Mouse (Mus musculus): ENCODE results near the gene Itga4. TPM values are rescaled to one million over a fixed set of nuclear protein-coding genes. Genes with fewer than 3 reads are reported as not detected.

The Itga4 gene
- total RNA-seq, 1 experiment = 1.2 TPM

GRCm38 (mm10) chr2:79253754-79254197 is 1.4 kb upstream of the Itga4 start:
- Histone ChIP-seq H3K4me3 (ENCODE audit: insufficient read depth in 1 of 2, low read depth in 1 of 2, low read length in 2 of 2, poor library complexity in 1 of 2, severe bottlenecking in 1 of 2) (no peak overlapping the region), H3K4me1 (ENCODE audit: control insufficient read depth in 2 of 2, insufficient read depth in 2 of 2, low read length in 2 of 2, poor library complexity in 1 of 2) (peaks cover 0 to 2% of the 10 kb centered on the region in 2 experiments; a peak in 1 of 4 replicates), H3K9me3 (ENCODE audit: control insufficient read depth, insufficient read depth, low read depth, low read length) (no peaks in the 10 kb centered on the region), H3K27ac (ENCODE audit: insufficient read depth, low read depth, low read length, poor library complexity, severe bottlenecking) (no peak overlapping the region), H3K9ac (ENCODE audit: insufficient read depth, low read depth, low read length, poor library complexity, severe bottlenecking) (no peak overlapping the region), H3K36me3 (ENCODE audit: control insufficient read depth, insufficient read depth, low read length, poor library complexity, severe bottlenecking) (no peaks in the 10 kb centered on the region)
- DNase-seq (ENCODE audit: low read depth, low spot score) = no peak
- in situ Hi-C loops (cut with MboI; ENCODE audit: low sequenced_read_pairs in 2 of 2, unreplicated experiment in 2 of 2) = loop anchor here in 1 of 2 experiments (25.0 kb wide), 1 partner anchor 291 kb away; no protein-coding TSS in a partner anchor
- TF ChIP-seq MAFK (IDR thresholded peaks at IDR 0.05; ENCODE audit: insufficient read depth, low read depth, low read length) (no peak), HCFC1 (IDR thresholded peaks at IDR 0.05; ENCODE audit: borderline replicate concordance, insufficient read depth, low read length) (no peak), ZC3H11A (IDR thresholded peaks at IDR 0.05; ENCODE audit: borderline replicate concordance, low read depth, low read length) (no peak)

GRCm38 (mm10) chr2:79254588-79255191 is 536 bp upstream of the Itga4 start:
- no peak for DNase-seq (ENCODE audit: low read depth, low spot score)
- peaks cover 0 to 2% of the 10 kb centered on the region in 2 experiments; a peak in 1 of 4 replicates for H3K4me1 ChIP-seq (ENCODE audit: control insufficient read depth in 2 of 2, insufficient read depth in 2 of 2, low read length in 2 of 2, poor library complexity in 1 of 2)
- no peak overlapping the region; a peak in 1 of 4 replicates for H3K4me3 ChIP-seq (ENCODE audit: insufficient read depth in 1 of 2, low read depth in 1 of 2, low read length in 2 of 2, poor library complexity in 1 of 2, severe bottlenecking in 1 of 2)
- no peak overlapping the region for H3K9ac ChIP-seq (ENCODE audit: insufficient read depth, low read depth, low read length, poor library complexity, severe bottlenecking)
- in situ Hi-C loops (cut with MboI; ENCODE audit: low sequenced_read_pairs in 2 of 2, unreplicated experiment in 2 of 2) = loop anchor here in 1 of 2 experiments (25.0 kb wide), 1 partner anchor 292 kb away; no protein-coding TSS in a partner anchor
- H3K27ac ChIP-seq (ENCODE audit: insufficient read depth, low read depth, low read length, poor library complexity, severe bottlenecking) = no peak overlapping the region
- TF ChIP-seq MAFK (IDR thresholded peaks at IDR 0.05; ENCODE audit: insufficient read depth, low read depth, low read length) (no peak), ZC3H11A (IDR thresholded peaks at IDR 0.05; ENCODE audit: borderline replicate concordance, low read depth, low read length) (no peak), CHD2 (IDR thresholded peaks at IDR 0.05; ENCODE audit: low read depth, low read length) (no peak)
- H3K36me3 ChIP-seq (ENCODE audit: control insufficient read depth, insufficient read depth, low read length, poor library complexity, severe bottlenecking) = no peaks in the 10 kb centered on the region
- no peaks in the 10 kb centered on the region for H3K9me3 ChIP-seq (ENCODE audit: control insufficient read depth, insufficient read depth, low read depth, low read length)

- peak overlapping the region; percentile 56 to 68; a peak in 3 of 4 replicates for H3K4me3 ChIP-seq (ENCODE audit: insufficient read depth in 1 of 2, low read depth in 1 of 2, low read length in 2 of 2, poor library complexity in 1 of 2, severe bottlenecking in 1 of 2)
- no peaks in the 10 kb centered on the region for H3K36me3 ChIP-seq (ENCODE audit: control insufficient read depth, insufficient read depth, low read length, poor library complexity, severe bottlenecking)
- peaks cover 0 to 2% of the 10 kb centered on the region in 2 experiments; a peak in 1 of 4 replicates for H3K4me1 ChIP-seq (ENCODE audit: control insufficient read depth in 2 of 2, insufficient read depth in 2 of 2, low read length in 2 of 2, poor library complexity in 1 of 2)
- no peak for DNase-seq (ENCODE audit: low read depth, low spot score)
- TF ChIP-seq ZC3H11A (IDR thresholded peaks at IDR 0.05; ENCODE audit: borderline replicate concordance, low read depth, low read length) (no peak), MAFK (IDR thresholded peaks at IDR 0.05; ENCODE audit: insufficient read depth, low read depth, low read length) (no peak), CHD2 (IDR thresholded peaks at IDR 0.05; ENCODE audit: low read depth, low read length) (no peak), ZNF384 (IDR thresholded peaks at IDR 0.05; ENCODE audit: low read depth, low read length) (no peak), HCFC1 (IDR thresholded peaks at IDR 0.05; ENCODE audit: borderline replicate concordance, insufficient read depth, low read length) (no peak)
- in situ Hi-C loops (cut with MboI; ENCODE audit: low sequenced_read_pairs in 2 of 2, unreplicated experiment in 2 of 2) = loop anchor here in 1 of 2 experiments (25.0 kb wide), 1 partner anchor 294 kb away; no protein-coding TSS in a partner anchor
- no peak overlapping the region for H3K9ac ChIP-seq (ENCODE audit: insufficient read depth, low read depth, low read length, poor library complexity, severe bottlenecking)
- no peaks in the 10 kb centered on the region for H3K9me3 ChIP-seq (ENCODE audit: control insufficient read depth, insufficient read depth, low read depth, low read length)
- no peak overlapping the region for H3K27ac ChIP-seq (ENCODE audit: insufficient read depth, low read depth, low read length, poor library complexity, severe bottlenecking)
Observed at GRCm38 (mm10) chr2:79256001-79256339, 744 bp downstream of the Itga4 start.

GRCm38 (mm10) chr2:79256376-79256775 is 1.1 kb downstream of the Itga4 start:
- no peak overlapping the region for H3K9ac ChIP-seq (ENCODE audit: insufficient read depth, low read depth, low read length, poor library complexity, severe bottlenecking)
- H3K27ac ChIP-seq (ENCODE audit: insufficient read depth, low read depth, low read length, poor library complexity, severe bottlenecking) = no peak overlapping the region
- in situ Hi-C loops (cut with MboI; ENCODE audit: low sequenced_read_pairs in 2 of 2, unreplicated experiment in 2 of 2) = loop anchor here in 1 of 2 experiments (25.0 kb wide), 1 partner anchor 294 kb away; no protein-coding TSS in a partner anchor
- DNase-seq (ENCODE audit: low read depth, low spot score) = no peak
- H3K4me3 ChIP-seq (ENCODE audit: insufficient read depth in 1 of 2, low read depth in 1 of 2, low read length in 2 of 2, poor library complexity in 1 of 2, severe bottlenecking in 1 of 2) = no peak overlapping the region; a peak in 1 of 4 replicates
- no peaks in the 10 kb centered on the region for H3K9me3 ChIP-seq (ENCODE audit: control insufficient read depth, insufficient read depth, low read depth, low read length)
- H3K4me1 ChIP-seq (ENCODE audit: control insufficient read depth in 2 of 2, insufficient read depth in 2 of 2, low read length in 2 of 2, poor library complexity in 1 of 2) = peaks cover 0 to 2% of the 10 kb centered on the region in 2 experiments; a peak in 1 of 4 replicates
- H3K36me3 ChIP-seq (ENCODE audit: control insufficient read depth, insufficient read depth, low read length, poor library complexity, severe bottlenecking) = no peaks in the 10 kb centered on the region
- no peak for TF ChIP-seq HCFC1 (IDR thresholded peaks at IDR 0.05; ENCODE audit: borderline replicate concordance, insufficient read depth, low read length)
- TF ChIP-seq CHD2 (IDR thresholded peaks at IDR 0.05; ENCODE audit: low read depth, low read length) = no peak
- no peak for TF ChIP-seq ZNF384 (IDR thresholded peaks at IDR 0.05; ENCODE audit: low read depth, low read length)
- no peak for TF ChIP-seq ZC3H11A (IDR thresholded peaks at IDR 0.05; ENCODE audit: borderline replicate concordance, low read depth, low read length)
- no peak for TF ChIP-seq MAFK (IDR thresholded peaks at IDR 0.05; ENCODE audit: insufficient read depth, low read depth, low read length)

Data from ES-E14 (cell line).